Mouse (Mus musculus) adrenal gland, adult (tissue): Measurements from ENCODE around the gene Foxd3.

Source experiments
- DNase-seq, 2 experiments: peaks; one replicate each; pipeline ENCODE4 v3.0.0; 2022 to 2023; ENCODE audit warnings: low spot score in 1 of 2; ENCODE audit not compliant: inconsistent age in 2 of 2

Foxd3 gene

GRCm38 (mm10) chr4:99656605-99657429, 718 bp downstream of the Foxd3 start:
- DNase-seq: peak; percentile 15 to 59

GRCm38 (mm10) chr4:99657430-99657820, 1.3 kb downstream of the Foxd3 start:
- peak in 1 of 2 experiments; percentile 42 for DNase-seq

- peak; percentile 5 to 48 for DNase-seq
These were observed 1.9 kb downstream of the Foxd3 start for GRCm38 (mm10) chr4:99657831-99658470.

- DNase-seq: peak in 1 of 2 experiments; percentile 22
These were observed 2.8 kb downstream of the Foxd3 start for GRCm38 (mm10) chr4:99658881-99659280.

GRCm38 (mm10) chr4:99659361-99660072, 3.4 kb downstream of the Foxd3 start:
- peak in 1 of 2 experiments; percentile 5 for DNase-seq

- DNase-seq: peak; percentile 23 to 72
These were observed 4.0 kb downstream of the Foxd3 start for GRCm38 (mm10) chr4:99660073-99660611.

- peak; percentile 25 to 77 for DNase-seq
These were observed 4.9 kb downstream of the Foxd3 start for GRCm38 (mm10) chr4:99660981-99661380.

GRCm38 (mm10) chr4:99661956-99662355, 5.9 kb downstream of the Foxd3 start:
- DNase-seq: no peak

GRCm38 (mm10) chr4:99662431-99662830, 6.3 kb downstream of the Foxd3 start:
- no peak for DNase-seq

GRCm38 (mm10) chr4:99662841-99663567, 6.9 kb downstream of the Foxd3 start:
- DNase-seq: peak in 1 of 2 experiments; percentile 25

GRCm38 (mm10) chr4:99663710-99664109, 7.6 kb downstream of the Foxd3 start:
- DNase-seq: no peak

- DNase-seq: no peak
These were observed 14.2 kb downstream of the Foxd3 start for GRCm38 (mm10) chr4:99670203-99670851.

GRCm38 (mm10) chr4:99675191-99675590, 19.1 kb downstream of the Foxd3 start:
- DNase-seq: no peak

GRCm38 (mm10) chr4:99683941-99684340, 27.8 kb downstream of the Foxd3 start:
- DNase-seq: no peak

- no peak for DNase-seq
These were observed 30.2 kb downstream of the Foxd3 start for GRCm38 (mm10) chr4:99686308-99686707.
